Mouse (Mus musculus) heart, postnatal 10 days (tissue): ENCODE measurements at regions not wholly inside any gene's neighbourhood (a gene's known extent, or its start where the extent isn't known, plus 50 kb on each side); places are given as distances from the start of the nearest gene placed in this dataset.
"Not testable (repeated sequence)": the region's sequence is repeated elsewhere in the genome, so short reads cannot be mapped to it uniquely, and the experiment has no call there.

Experiments
- DNase-seq, 2 experiments: peaks; one replicate each; pipeline ENCODE4 v3.0.0; 2021
- intact Hi-C: fragments of 180-260 bp; cut with DNase I; formaldehyde crosslinking; loops from one replicate; pipeline ENCODE4 v1.15.1; 2025

DNA sequence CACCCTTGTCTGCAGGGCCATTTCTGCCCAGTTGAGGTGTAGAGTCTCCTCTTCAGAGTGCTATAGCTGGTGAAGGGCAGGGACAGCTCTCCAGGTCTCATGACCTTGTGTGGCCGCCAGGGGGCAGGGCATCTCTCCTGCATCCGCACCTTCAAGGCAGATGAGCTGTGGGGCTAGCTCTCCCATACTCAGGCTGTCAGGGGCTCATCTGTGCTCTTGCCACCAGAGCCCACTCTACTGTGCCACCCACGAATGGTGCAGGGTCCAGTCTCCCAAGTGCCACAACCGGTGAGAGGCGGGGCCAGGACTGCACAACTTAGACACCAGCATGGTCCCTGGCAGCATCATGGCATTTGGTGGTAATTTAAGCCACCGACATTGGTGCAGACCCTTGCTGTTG is 111.3 kb downstream of the Syt10 start:
- intact Hi-C loops: no loop called here

DNA sequence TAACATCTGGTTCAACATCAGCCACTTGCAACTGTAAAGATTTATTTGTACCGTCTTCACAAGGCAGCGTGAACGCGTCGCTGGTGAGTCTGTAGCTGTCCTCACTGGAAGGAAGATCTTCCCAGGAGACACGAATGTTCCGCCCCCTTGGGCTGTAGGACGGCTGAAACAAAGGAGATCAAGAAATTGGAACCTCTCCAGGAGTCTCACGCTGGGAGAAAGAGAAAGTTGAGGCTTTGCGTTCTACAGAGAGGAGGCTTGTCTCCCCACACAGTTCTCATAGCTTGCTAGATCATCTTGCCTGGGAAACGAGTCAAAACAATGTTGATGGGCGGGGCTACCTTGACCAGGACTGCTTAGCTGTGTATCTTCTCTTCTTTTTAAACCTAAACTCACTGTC is 117.3 kb downstream of the Syt10 start:
- intact Hi-C loops: no loop called here
- peak; percentile 0 to 1 for DNase-seq

More for the DNA sequence above, 111.3 kb downstream of the Syt10 start:
- peak; percentile 9 to 42 for DNase-seq

DNA sequence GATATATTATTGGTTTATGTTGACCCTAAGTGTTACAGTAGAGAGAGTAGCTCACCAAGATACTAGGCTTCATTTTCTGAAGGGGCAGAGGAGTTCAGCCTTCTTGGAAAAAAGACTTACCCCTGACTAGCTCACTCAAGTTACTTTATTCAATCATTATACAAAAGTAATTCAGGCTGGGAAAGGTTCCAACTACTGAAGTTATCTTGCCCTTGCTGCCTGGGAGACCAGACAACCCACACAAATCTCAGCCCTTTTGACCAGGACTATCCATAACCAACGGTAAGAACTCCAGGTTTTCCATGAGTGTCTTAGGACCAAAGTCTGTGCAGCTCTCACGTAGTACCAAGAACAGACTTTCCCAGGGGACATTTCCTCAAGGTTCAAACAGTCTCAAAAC is 105.5 kb upstream of the Rabl2 start:
- no peak for DNase-seq
- intact Hi-C loops: no loop called here

DNA sequence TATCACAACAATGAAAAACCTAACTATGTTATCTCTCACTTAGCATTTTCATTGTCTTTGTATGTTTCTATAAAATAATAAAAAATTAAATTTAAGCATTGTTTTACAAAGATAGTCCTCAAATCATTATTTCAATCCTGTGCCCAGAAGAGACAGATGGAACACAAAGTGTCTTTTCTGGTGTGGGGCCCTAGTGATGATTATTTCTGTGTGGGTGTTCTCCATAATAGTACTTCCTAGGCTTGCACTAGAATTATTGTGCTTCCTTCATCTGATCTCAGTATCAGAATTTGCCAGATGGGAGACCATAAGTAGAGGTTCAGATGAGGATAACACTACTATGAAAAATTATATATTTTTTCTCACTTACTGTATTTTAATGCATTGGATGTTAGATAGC is 84.6 kb upstream of the Rabl2 start:
- no peak for DNase-seq
- intact Hi-C loops: no loop called here

DNA sequence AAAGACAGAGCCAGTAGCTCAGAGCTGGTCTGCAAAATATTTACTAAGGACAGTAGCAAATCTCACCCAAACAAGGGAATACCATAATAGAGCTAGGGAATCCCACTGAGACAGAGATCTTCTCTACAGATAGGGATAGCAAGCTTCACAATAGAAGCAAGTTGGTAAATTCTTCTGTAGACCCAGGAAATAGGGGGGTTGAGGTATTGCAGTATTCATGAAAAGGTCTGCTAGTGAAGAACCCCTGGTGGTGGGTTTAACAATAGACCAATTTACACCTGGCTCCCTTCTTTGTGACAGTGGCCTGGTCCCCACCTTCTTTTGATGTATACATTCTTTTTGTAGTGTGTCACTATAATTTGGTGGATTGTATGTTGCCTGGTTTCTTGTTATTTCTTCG is 64.8 kb upstream of the Rabl2 start:
- intact Hi-C loops, DNase-seq: not testable (repeated sequence)
